Mouse (Mus musculus) erythroblast, embryonic 14.5 days (primary cell): ENCODE data around the gene Ptprn2. TPM values are rescaled to one million over a fixed set of nuclear protein-coding genes. Genes with fewer than 3 reads are reported as not detected.

ENCODE experiments used
- H3K27me3 ChIP-seq: 2 replicates; pipeline ENCODE4 v1.6.1; 2012; ENCODE audit warnings: inconsistent platforms; ENCODE audit not compliant: control insufficient read depth
- H3K36me3 ChIP-seq: 2 replicates; pipeline ENCODE4 v1.6.1; 2012; ENCODE audit warnings: mild to moderate bottlenecking, inconsistent platforms; ENCODE audit not compliant: control insufficient read depth
- H3K4me1 ChIP-seq: 2 replicates; pipeline ENCODE4 v1.6.1; 2012; ENCODE audit warnings: inconsistent platforms; ENCODE audit not compliant: control insufficient read depth
- H3K4me3 ChIP-seq: replicated peaks from 2 replicates; pipeline ENCODE3; 2012; ENCODE audit warnings: moderate library complexity, mild to moderate bottlenecking, inconsistent platforms
- H3K9me3 ChIP-seq: 2 replicates; pipeline ENCODE4 v1.6.1; 2012; ENCODE audit warnings: low read length, inconsistent platforms, mixed read lengths; ENCODE audit not compliant: control insufficient read depth
- GATA1 ChIP-seq: IDR thresholded peaks from 2 replicates; pipeline ENCODE4 v1.6.1; 2012; ENCODE audit warnings: low read length, inconsistent platforms, mixed read lengths
- TAL1 ChIP-seq: IDR thresholded peaks from 3 replicates; pipeline ENCODE4 v1.6.1; 2012; ENCODE audit warnings: low read length, inconsistent platforms, mixed read lengths
- polyA plus RNA-seq: library from polyadenylated mRNA; stranded (reverse); fragments of >175 nt; gene quantifications from 2 replicates; pipeline ENCODE4 v1.2.3, GENCODE M21; 2012

Gene Ptprn2
- polyA plus RNA-seq, 1 experiment = 0.03 TPM

DNA sequence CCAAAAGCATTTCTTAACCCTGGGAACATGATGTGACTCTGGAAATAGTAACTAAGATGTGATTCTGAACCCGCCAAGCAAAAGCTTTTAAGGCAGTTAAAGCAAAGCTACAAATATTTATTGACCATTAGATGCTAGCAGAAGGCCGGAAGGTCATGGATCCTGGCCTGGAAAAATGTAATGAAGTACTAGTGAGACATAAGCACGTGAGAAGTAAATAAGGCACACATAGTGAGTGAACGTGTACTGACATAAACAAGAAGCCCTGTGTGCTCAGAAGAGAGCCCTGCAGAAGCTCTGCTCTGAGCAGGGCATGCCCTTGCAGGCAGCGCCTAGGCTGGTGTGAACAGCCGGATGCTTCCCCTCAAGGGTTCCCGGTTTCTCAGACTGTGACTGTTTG is 557.2 kb downstream of the Ptprn2 start:
- H3K4me1 ChIP-seq = no peaks in the 10 kb centered on the region
- H3K9me3 ChIP-seq = 0 out of 2 replicates have a peak, but pooled peaks cover 2% of the 10 kb centered on the region
- no peaks in the 10 kb centered on the region for H3K36me3 ChIP-seq
- no peak for TF ChIP-seq TAL1
- TF ChIP-seq GATA1 = no peak
- no peak overlapping the region for H3K4me3 ChIP-seq
- no peaks in the 10 kb centered on the region for H3K27me3 ChIP-seq

DNA sequence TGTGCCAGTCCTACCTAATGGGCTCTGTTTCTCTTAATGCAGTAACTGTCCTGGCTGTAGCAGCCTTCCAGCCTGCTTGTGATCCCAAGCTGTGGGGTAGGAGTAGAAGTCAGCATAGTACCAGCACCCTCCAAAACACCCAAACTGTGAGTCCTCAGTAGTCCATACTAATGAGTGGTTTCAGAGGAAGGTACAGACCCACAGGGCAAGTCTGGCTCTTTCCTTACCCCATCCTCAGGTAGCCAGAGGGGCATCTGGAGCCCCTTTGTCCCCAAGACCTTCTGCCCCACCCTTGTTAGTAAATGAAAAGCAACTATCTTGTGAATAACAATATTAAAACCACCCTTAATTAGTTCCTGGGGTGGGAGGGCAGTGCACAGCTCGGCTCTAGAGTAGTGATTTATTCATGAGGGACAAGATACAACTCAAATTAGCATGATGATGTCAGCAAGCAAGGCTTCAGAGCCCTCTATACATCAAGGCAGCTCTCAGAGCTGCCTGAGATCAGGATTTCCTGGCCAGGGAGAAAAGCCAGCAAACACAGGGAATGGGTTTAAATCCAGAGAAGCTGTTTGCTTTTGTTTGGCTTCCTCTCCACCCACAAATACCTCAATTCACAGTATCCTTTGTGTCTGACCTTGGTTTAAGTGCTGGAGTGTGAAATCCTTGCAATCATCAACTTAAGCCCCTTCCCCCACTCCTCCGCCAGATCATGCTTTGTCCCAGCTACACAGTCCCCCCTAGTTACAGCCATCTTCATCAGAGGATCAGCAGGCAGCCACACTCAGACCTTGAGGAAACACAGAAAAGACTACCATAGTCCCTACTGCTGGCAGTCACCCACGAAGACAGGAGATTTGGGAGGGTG is 562.1 kb downstream of the Ptprn2 start:
- Histone ChIP-seq H3K27me3 (no peaks in the 10 kb centered on the region), H3K4me1 (no peaks in the 10 kb centered on the region), H3K36me3 (no peaks in the 10 kb centered on the region), H3K4me3 (no peak overlapping the region), H3K9me3 (no peaks in the 10 kb centered on the region)
- TF ChIP-seq GATA1 (no peak), TAL1 (no peak)

GRCm38 (mm10) chr12:117049829-117050228 is 564.3 kb downstream of the Ptprn2 start:
- no peak for TF ChIP-seq GATA1
- TF ChIP-seq TAL1 = no peak
- Histone ChIP-seq H3K4me1 (no peaks in the 10 kb centered on the region), H3K36me3 (no peaks in the 10 kb centered on the region), H3K27me3 (no peaks in the 10 kb centered on the region), H3K9me3 (no peaks in the 10 kb centered on the region), H3K4me3 (no peak overlapping the region)

DNA sequence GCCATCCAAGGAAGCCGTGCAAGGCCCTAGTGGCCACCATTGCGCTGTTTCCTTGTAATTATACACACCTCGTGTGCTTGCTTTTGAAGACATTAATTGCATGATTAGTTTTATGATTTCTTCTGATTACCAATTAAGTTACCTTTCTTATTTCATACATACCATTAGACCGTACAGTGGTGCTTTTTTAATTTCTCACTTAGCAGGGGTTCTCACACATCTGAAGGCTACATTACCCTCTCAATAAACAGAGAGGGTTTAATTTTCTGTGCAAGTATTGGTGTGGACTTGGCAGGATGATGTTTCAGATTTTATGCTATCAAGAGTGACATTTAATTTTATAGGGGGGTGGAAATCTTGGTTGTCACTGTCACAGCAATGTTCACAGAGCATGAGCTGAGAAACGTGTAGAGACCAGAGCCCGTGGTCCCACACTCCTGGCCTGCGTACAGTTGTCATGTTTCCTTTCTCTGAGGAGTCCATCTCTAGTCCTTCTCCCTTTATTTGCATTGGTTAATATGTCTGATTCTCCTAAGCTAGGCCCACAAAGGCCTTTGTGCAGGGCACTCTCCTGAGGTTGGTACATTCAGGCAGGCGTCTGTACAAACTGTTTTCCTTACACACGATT is 567.8 kb downstream of the Ptprn2 start:
- H3K4me3 ChIP-seq = no peak overlapping the region

GRCm38 (mm10) chr12:117053851-117054769 is 568.6 kb downstream of the Ptprn2 start:
- TF ChIP-seq GATA1 (no peak), TAL1 (no peak)
- no peaks in the 10 kb centered on the region for H3K27me3 ChIP-seq
- H3K36me3 ChIP-seq = no peaks in the 10 kb centered on the region
- no peaks in the 10 kb centered on the region for H3K4me1 ChIP-seq
- H3K4me3 ChIP-seq = no peak overlapping the region
- H3K9me3 ChIP-seq = no peaks in the 10 kb centered on the region; the same call in 1 of the 2 replicates

More for the DNA sequence above, 567.8 kb downstream of the Ptprn2 start:
- TF ChIP-seq TAL1 = no peak
- TF ChIP-seq GATA1 = no peak
- Histone ChIP-seq H3K4me1 (no peaks in the 10 kb centered on the region), H3K27me3 (no peaks in the 10 kb centered on the region), H3K9me3 (no peaks in the 10 kb centered on the region; the same call in 1 of the 2 replicates), H3K36me3 (no peaks in the 10 kb centered on the region)

DNA sequence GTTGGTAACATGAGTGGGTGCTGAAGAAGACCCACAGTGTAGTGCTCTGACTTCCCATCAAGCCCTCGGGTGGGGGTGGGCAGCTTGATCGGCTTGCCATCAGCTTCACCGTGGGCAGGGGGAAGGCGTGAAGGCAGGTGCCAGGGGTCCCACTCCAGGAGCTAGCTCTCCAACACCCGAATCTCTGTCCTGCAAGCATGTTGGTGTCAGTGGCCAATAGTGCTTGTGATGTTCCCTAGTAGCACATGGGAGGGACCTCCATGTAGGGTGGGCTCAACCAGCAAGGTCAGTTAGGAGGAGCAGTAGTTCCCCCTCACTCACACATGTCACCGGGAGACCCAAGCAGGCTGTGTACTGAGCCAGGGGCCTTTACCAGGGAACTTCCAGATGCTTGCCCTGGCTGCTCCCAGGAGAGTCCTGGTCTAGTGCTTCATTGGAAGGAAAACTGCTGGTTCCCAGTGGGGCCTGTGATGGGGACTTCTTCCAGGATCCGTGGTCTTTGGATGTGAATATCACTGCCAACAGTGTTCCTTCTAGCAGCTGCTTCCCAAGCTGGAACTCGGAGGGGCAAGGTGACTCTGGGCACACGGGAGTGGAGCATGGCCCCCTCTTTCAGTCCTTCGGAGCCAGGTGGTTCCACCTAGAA is 569.5 kb downstream of the Ptprn2 start:
- Histone ChIP-seq H3K9me3 (no peaks in the 10 kb centered on the region; the same call in 1 of the 2 replicates), H3K4me3 (no peak overlapping the region), H3K27me3 (no peaks in the 10 kb centered on the region), H3K36me3 (no peaks in the 10 kb centered on the region), H3K4me1 (no peaks in the 10 kb centered on the region)
- TF ChIP-seq GATA1 (no peak), TAL1 (no peak)

GRCm38 (mm10) chr12:117058184-117058958 is 572.9 kb downstream of the Ptprn2 start:
- Histone ChIP-seq H3K9me3 (no peaks in the 10 kb centered on the region; the same call in 1 of the 2 replicates), H3K4me1 (no peaks in the 10 kb centered on the region), H3K36me3 (no peaks in the 10 kb centered on the region), H3K4me3 (no peak overlapping the region), H3K27me3 (no peaks in the 10 kb centered on the region)
- TF ChIP-seq GATA1 (no peak), TAL1 (no peak)

- H3K4me1 ChIP-seq = no peaks in the 10 kb centered on the region
- TF ChIP-seq GATA1 = no peak
- TF ChIP-seq TAL1 = no peak
- H3K4me3 ChIP-seq = no peak overlapping the region
- no peaks in the 10 kb centered on the region; the same call in 1 of the 2 replicates for H3K9me3 ChIP-seq
- no peaks in the 10 kb centered on the region for H3K36me3 ChIP-seq
- no peaks in the 10 kb centered on the region for H3K27me3 ChIP-seq
Observed at GRCm38 (mm10) chr12:117058975-117059374, 573.5 kb downstream of the Ptprn2 start.
